Mouse (Mus musculus) erythroblast, embryonic 14.5 days (primary cell): ENCODE measurements around the gene Cped1.

Source experiments
- GATA1 ChIP-seq: IDR thresholded peaks from 2 replicates; pipeline ENCODE4 v1.6.1; 2012; ENCODE audit warnings: low read length, inconsistent platforms, mixed read lengths
- TAL1 ChIP-seq: IDR thresholded peaks from 3 replicates; pipeline ENCODE4 v1.6.1; 2012; ENCODE audit warnings: low read length, inconsistent platforms, mixed read lengths

- TF ChIP-seq GATA1 (no peak), TAL1 (no peak)
These were observed 1.1 kb downstream of the Cped1 start for GRCm38 (mm10) chr6:21986660-21987331.
